In the genomic region with DNA sequence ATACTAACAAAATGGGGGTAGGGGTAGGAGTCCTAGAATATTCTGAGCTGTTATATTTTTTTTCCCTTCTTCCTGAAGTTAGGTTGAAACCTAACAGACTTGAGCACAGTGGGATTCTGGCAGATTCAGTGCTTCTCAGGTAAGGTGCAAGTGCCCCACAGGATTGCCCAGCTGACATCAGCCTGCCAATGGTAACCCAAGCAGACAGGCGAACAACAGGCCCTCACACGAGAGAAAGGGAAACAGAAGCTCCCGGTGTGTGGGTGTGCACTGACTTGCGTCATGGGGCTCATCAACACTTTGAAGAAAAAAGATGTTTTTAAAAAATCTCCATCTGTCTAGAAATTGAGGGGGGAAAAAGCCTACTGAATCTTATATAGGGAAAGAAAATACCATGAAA, we compare ENCODE assay signal across 11 mouse cellular contexts. TPM values are rescaled to one million over a fixed set of nuclear protein-coding genes. Genes with fewer than 3 reads are reported as not detected.
A peak's percentile ranks its signal among the peaks of the same experiment; 100 is the strongest.
DNase-seq lines count a peak whose midpoint lies in the region; ATAC-seq and TF ChIP-seq lines count a peak whose summit lies in the region.
"Had no signal": no experiment of that assay in that cellular context is flagged by ENCODE, and none has a peak within 500 bp of the region (broad histone marks: within the 10 kb centered on the region; RNA-seq: fewer than 3 reads in every experiment).

No protein-coding gene starts in this region.

- no peak overlapping the region for H3K27ac ChIP-seq in intestine, embryonic 16.5 days (ENCODE audit: low read length)
- no peak overlapping the region for H3K27ac ChIP-seq in liver, postnatal 0 days (ENCODE audit: low read depth)
- H3K27ac ChIP-seq: intestine, embryonic 15.5 days had no signal

- 54% methylated on average over 4 of the region's 4 CpGs for WGBS in intestine, embryonic 16.5 days
- 55% methylated on average over 4 of the region's 4 CpGs for WGBS in liver, postnatal 0 days (ENCODE audit: insufficient replicate concordance)

- peak; percentile 19 for DNase-seq in lung, postnatal 36 days
- DNase-seq in lung, postnatal 25 days (ENCODE audit: low spot score), result no peak
- peak; percentile 70 to 82 for DNase-seq in cerebellum, postnatal 25 days
- DNase-seq in layer of hippocampus, adult 9-11 months, result peak; percentile 63
- peak; percentile 68 to 78 for DNase-seq in right cerebral cortex, postnatal 10 days (ENCODE audit: low spot score in 2 of 2)
- no peak for DNase-seq in adrenal gland, adult (ENCODE audit: inconsistent age in 2 of 2, low spot score in 1 of 2)
- DNase-seq in liver, postnatal 0 days, result no peak
- DNase-seq: lung, postnatal 10 days had no signal

- H3K9ac ChIP-seq in intestine, embryonic 16.5 days (ENCODE audit: low read depth, low read length), result no peak overlapping the region
- H3K9ac ChIP-seq in liver, postnatal 0 days (replicated peaks), result no peak overlapping the region
- H3K9ac ChIP-seq: intestine, embryonic 15.5 days had no signal

- no peak for TF ChIP-seq CTCF in liver, postnatal 0 days (IDR thresholded peaks at IDR 0.05; ENCODE audit: low read depth)

- H3K9me3 ChIP-seq in intestine, embryonic 16.5 days (ENCODE audit: control insufficient read depth, low read length), result no peaks in the 10 kb centered on the region
- H3K9me3 ChIP-seq in liver, postnatal 0 days (ENCODE audit: low read length), result no peaks in the 10 kb centered on the region
- H3K9me3 ChIP-seq: intestine, embryonic 15.5 days had no signal

- H3K4me1 ChIP-seq in intestine, embryonic 16.5 days (ENCODE audit: control insufficient read depth, insufficient read depth, low read length), result no peaks in the 10 kb centered on the region
- no peaks in the 10 kb centered on the region for H3K4me1 ChIP-seq in liver, postnatal 0 days (ENCODE audit: insufficient read depth)
- H3K4me1 ChIP-seq: intestine, embryonic 15.5 days had no signal

- TF ChIP-seq EP300 in liver, postnatal 0 days (IDR thresholded peaks at IDR 0.05; ENCODE audit: low read depth), result no peak

- H3K4me2 ChIP-seq in intestine, embryonic 16.5 days (ENCODE audit: low read depth, low read length), result no peak overlapping the region
- H3K4me2 ChIP-seq in liver, postnatal 0 days (ENCODE audit: low read depth, low read length), result no peak overlapping the region
- H3K4me2 ChIP-seq: intestine, embryonic 15.5 days had no signal

- no peaks in the 10 kb centered on the region for H3K36me3 ChIP-seq in intestine, embryonic 16.5 days (ENCODE audit: control insufficient read depth, insufficient read depth, low read length)
- no peaks in the 10 kb centered on the region for H3K36me3 ChIP-seq in liver, postnatal 0 days (replicated peaks; ENCODE audit: insufficient read depth, low read length)
- H3K36me3 ChIP-seq: intestine, embryonic 15.5 days had no signal

- ATAC-seq in intestine, embryonic 16.5 days, result no peak
- no peak for ATAC-seq in liver, postnatal 0 days
- ATAC-seq: forebrain, embryonic 16.5 days; intestine, embryonic 15.5 days had no signal

- no peaks in the 10 kb centered on the region for H3K27me3 ChIP-seq in intestine, embryonic 16.5 days (replicated peaks; ENCODE audit: control insufficient read depth, insufficient read depth, low read length)
- no peaks in the 10 kb centered on the region for H3K27me3 ChIP-seq in liver, postnatal 0 days (ENCODE audit: insufficient read depth, low read length)
- H3K27me3 ChIP-seq: intestine, embryonic 15.5 days had no signal

- H3K4me3 ChIP-seq in intestine, embryonic 16.5 days (ENCODE audit: low read length), result no peak overlapping the region
- H3K4me3 ChIP-seq in liver, postnatal 0 days (ENCODE audit: low read depth, low read length), result no peak overlapping the region
- H3K4me3 ChIP-seq: intestine, embryonic 15.5 days had no signal

RNA-seq across cellular contexts. Expression of a gene that starts 28.5 kb away (rescaled TPM):
- 26.1 and 28.4 TPM in 2 replicates for polyA plus RNA-seq in intestine, embryonic 16.5 days (2015; fragmentation: Nextera tagmentation; extraction: Ambion mirVana)
- polyA plus RNA-seq in liver, postnatal 0 days (2015; fragmentation: Nextera tagmentation; extraction: Ambion mirVana), result 4.9 and 6.3 TPM in 2 replicates

RNA-seq across cellular contexts. Expression of a gene that starts 53.9 kb away (rescaled TPM):
- 9.6 and 12.6 TPM in 2 replicates for polyA plus RNA-seq in intestine, embryonic 16.5 days (2015; fragmentation: Nextera tagmentation; extraction: Ambion mirVana)
- 13.8 and 17.4 TPM in 2 replicates for polyA plus RNA-seq in liver, postnatal 0 days (2015; fragmentation: Nextera tagmentation; extraction: Ambion mirVana)

Comparison
In these comparisons a context has a peak if more than half of its experiments do, and no peak if none do; other contexts are left out.
1. DNase-seq: peak in lung, postnatal 36 days (single experiment), cerebellum, postnatal 25 days (2 of 2), layer of hippocampus, adult 9-11 months (single experiment) and right cerebral cortex, postnatal 10 days (2 of 2); none in lung, postnatal 25 days (single experiment), adrenal gland, adult (0 of 2) and liver, postnatal 0 days (single experiment).